Mouse (Mus musculus): ENCODE data around the gene Caskin1.

Caskin1 gene

GRCm38 (mm10) chr17:24534160-24534718 lies 45.8 kb downstream of the Caskin1 start, which contains the start of gene Rab26:
Rab26 (minus strand) TSS chr17:24534210.
- DNase-seq = no peak

- DNase-seq = no peak
These were observed 46.9 kb downstream of the Caskin1 start for GRCm38 (mm10) chr17:24535300-24535699.

GRCm38 (mm10) chr17:24537536-24537935 lies 49.1 kb downstream of the Caskin1 start:
- DNase-seq = no peak

- no peak for DNase-seq
These were observed 50.5 kb downstream of the Caskin1 start for GRCm38 (mm10) chr17:24538950-24539349.

GRCm38 (mm10) chr17:24540375-24540774 lies 52.0 kb downstream of the Caskin1 start:
- DNase-seq = no peak

GRCm38 (mm10) chr17:24544613-24545012 lies 56.2 kb downstream of the Caskin1 start:
- no peak for DNase-seq

GRCm38 (mm10) chr17:24545247-24545646 lies 56.8 kb downstream of the Caskin1 start:
- DNase-seq = no peak

GRCm38 (mm10) chr17:24546234-24546633 lies 57.8 kb downstream of the Caskin1 start:
- DNase-seq = no peak

GRCm38 (mm10) chr17:24548435-24548834 lies 60.0 kb downstream of the Caskin1 start:
- peak; percentile 46 for DNase-seq

- DNase-seq = peak; percentile 81
These were observed 60.7 kb downstream of the Caskin1 start for GRCm38 (mm10) chr17:24548921-24549617.

GRCm38 (mm10) chr17:24549618-24550415 lies 61.4 kb downstream of the Caskin1 start, which contains the start of gene Pkd1:
Pkd1 (plus strand) TSS chr17:24549834.
- peak; percentile 99 for DNase-seq

- DNase-seq = peak; percentile 78
These were observed 62.1 kb downstream of the Caskin1 start for GRCm38 (mm10) chr17:24550416-24551049.

GRCm38 (mm10) chr17:24551050-24551444 lies 62.6 kb downstream of the Caskin1 start:
- DNase-seq = no peak

GRCm38 (mm10) chr17:24557091-24557490 lies 68.7 kb downstream of the Caskin1 start:
- DNase-seq = no peak

Data from cerebellum, adult 8-10 months (tissue).